Mouse (Mus musculus) R1 (cell line): ENCODE measurements around the gene Vmn2r97.
"Not testable (repeated sequence)": the region's sequence is repeated elsewhere in the genome, so short reads cannot be mapped to it uniquely, and the experiment has no call there.

Experiments
- DNase-seq: peaks from one replicate; pipeline ENCODE4 v3.0.0-alpha.2; 2018; ENCODE audit warnings: low read depth, low spot score

Vmn2r97 gene

DNA sequence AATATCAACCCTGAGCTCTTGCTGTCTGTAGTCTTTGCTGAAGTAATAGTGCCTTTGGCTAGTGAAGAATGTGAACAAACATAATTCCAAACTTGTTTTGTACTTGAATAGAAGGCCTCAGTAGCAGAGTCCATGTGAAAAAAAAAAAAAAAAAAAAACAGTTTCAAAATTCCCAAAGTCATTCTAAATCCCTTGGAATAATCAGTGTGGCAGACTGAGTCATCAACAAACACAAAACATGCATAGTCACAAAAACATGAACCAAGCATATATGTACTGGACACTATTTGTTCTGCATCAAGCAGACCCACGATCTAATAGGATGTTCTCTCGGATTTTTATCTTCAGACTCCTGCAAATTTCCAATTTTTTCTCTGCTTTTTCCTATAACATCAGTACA lies at the start of gene Vmn2r97:
Gene Vmn2r97 (plus strand): TSS at position 301 of the 400 bp plus-strand sequence.
- DNase-seq: not testable (repeated sequence)

DNA sequence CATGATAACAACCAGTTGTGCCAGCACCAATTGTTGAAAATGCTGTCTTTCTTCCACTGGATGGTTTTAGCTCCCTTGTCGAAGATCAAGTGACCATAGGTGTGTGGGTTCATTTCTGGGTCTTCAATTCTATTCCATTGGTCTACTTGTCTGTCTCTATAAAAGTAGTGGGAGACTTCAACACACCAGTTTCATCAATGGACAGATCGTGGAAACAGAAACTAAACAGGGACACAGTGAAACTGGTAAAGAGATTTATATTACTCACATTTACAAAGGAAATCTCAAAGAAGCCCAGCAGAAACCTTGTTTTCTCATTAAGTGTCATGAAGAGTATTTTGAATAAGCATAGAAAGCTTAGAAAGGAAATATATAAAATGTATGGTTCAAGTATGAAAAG lies 31.7 kb upstream of the Vmn2r97 start:
- peak; percentile 8 for DNase-seq

DNA sequence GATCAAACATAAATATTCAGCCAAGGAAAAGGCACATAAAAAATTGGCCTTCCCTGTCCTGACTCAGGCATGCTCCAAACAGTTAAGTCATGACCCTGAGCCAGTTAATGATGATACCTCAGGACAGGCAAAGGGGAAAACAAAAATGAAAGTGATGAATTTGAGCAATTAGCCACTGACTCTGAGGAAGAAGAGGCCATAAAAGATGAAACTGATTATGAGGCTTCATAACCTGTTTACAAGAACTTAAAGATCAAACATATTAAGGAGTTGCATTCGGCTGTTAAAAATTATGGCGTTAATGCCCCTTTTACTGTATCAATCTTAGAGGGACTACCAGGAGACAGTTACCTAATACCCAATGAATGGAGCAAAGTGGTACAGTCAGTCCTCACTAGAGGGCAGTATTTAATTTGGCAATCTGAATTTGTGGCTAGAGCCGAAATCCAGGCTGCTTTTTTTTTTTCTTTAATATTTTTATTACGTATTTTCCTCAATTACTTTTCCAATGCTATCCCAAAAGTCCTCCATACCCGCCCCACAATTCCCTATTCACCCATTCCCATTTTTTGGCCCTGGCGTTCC lies 24.3 kb upstream of the Vmn2r97 start:
- DNase-seq: peak; percentile 4

DNA sequence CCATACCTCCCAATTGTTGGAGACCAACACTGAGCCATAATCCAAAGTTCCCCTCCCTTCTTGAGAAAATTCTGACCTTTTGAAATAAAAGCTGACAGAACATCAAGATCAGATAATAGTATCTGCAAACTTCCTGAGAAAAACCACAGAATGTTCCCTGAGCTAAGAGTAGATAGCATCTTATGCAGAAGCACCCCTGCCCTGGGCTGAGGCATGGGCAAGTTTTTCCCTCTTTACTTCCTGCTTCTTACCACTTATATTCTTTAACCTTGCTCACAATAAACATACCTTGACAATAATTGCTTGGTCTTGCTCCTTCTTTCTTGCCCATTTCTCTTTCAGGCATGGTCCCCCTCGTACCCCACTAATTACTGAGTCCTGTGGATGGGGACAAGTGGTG lies 43.7 kb downstream of the Vmn2r97 start:
- not testable (repeated sequence) for DNase-seq

DNA sequence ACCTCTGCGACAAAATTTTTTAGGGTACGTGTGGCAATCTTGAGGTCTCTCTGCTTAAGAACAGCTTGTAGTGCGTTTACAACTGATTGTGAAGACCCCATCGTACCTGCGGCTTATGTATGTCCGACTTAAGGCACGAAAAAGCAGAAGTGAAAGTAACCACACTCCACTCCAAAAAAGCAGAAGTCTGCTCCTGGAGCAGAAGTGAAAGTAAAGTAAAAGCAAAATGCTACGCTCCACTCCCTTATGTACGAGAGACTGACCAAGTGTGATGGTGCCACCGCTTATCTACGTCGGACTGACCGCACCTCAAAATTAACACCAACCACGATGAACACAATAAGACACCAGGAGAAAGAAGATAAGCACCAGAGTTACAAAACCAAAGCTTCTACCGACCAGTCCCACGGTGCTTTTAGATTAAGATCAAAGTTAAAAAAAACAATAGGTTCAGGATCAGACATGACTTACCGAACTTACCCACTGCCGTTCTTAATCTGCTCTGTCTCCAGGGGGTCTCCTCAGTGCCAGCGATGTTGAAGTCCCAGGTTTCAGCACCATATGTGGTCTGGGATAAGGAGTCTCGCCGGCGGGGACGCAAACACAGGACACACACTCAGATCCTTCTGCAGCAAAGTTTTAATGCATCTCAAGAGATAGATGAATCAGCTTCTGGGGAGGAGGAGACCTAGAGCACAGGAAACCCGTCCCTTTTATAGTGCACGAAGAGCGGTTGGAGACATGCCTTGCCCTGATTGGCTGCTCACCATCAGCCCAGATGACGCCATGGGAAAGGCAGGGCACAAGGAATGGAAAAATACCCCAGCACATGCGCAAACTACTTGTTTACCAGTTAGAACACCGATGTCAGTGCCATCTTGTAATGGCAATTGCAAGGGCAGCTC lies 54.5 kb downstream of the Vmn2r97 start:
- no peak for DNase-seq
